Mouse (Mus musculus) limb, embryonic 14.5 days (tissue): ENCODE measurements around the gene Mapk8ip2. TPM values are rescaled to one million over a fixed set of nuclear protein-coding genes. Genes with fewer than 3 reads are reported as not detected.

ENCODE experiments used
- ATAC-seq: fragments of 200-750 bp; cut with Nextera tagmentation; 2 replicates; pipeline ENCODE4 v1.8.0; 2017; ENCODE audit warnings: low read depth, moderate number of reproducible peaks, moderate TSS enrichment; ENCODE audit not compliant: low FRiP score
- DNase-seq: peaks from one replicate; pipeline ENCODE4 v3.0.0-alpha.2; 2015; ENCODE audit warnings: low spot score
- H3K27ac ChIP-seq: fragments of 300-500 bp; sonication (generic); replicated peaks from 2 replicates; pipeline ENCODE4 v1.5.1; 2014; ENCODE audit warnings: low read depth, mild to moderate bottlenecking, low read length, moderate library complexity, mixed read lengths
- H3K27me3 ChIP-seq: fragments of 300-500 bp; sonication (generic); 2 replicates; pipeline ENCODE4 v1.6.1; 2014; ENCODE audit warnings: low read length, mixed read lengths; ENCODE audit not compliant: control insufficient read depth, insufficient read depth
- H3K36me3 ChIP-seq: fragments of 300-500 bp; sonication (generic); 2 replicates; pipeline ENCODE4 v1.6.1; 2014; ENCODE audit warnings: mild to moderate bottlenecking, low read length, moderate library complexity, mixed read lengths; ENCODE audit not compliant: control insufficient read depth, insufficient read depth
- H3K4me1 ChIP-seq: fragments of 300-500 bp; sonication (generic); 2 replicates; pipeline ENCODE4 v1.6.1; 2014; ENCODE audit warnings: antibody characterized with exemption, low read length, mixed read lengths; ENCODE audit not compliant: control insufficient read depth, insufficient read depth
- H3K4me2 ChIP-seq: fragments of 300-500 bp; sonication (generic); replicated peaks from 2 replicates; pipeline ENCODE4 v1.6.1; 2014; ENCODE audit warnings: low read depth, mild to moderate bottlenecking, low read length, moderate library complexity; ENCODE audit not compliant: severe bottlenecking
- H3K4me3 ChIP-seq: fragments of 300-500 bp; sonication (generic); replicated peaks from 2 replicates; pipeline ENCODE4 v1.5.1; 2014; ENCODE audit warnings: low read length
- H3K9ac ChIP-seq: fragments of 300-500 bp; sonication (generic); 2 replicates; pipeline ENCODE4 v1.6.1; 2014; ENCODE audit warnings: mild to moderate bottlenecking, low read depth, low read length, moderate library complexity; ENCODE audit not compliant: severe bottlenecking
- H3K9me3 ChIP-seq: fragments of 300-500 bp; sonication (generic); 2 replicates; pipeline ENCODE4 v1.6.1; 2016; ENCODE audit warnings: low read length; ENCODE audit not compliant: control insufficient read depth
- POLR2A ChIP-seq: fragments of 200-500 bp; IDR thresholded peaks from 2 replicates; pipeline ENCODE4 v1.8.0; 2012; ENCODE audit warnings: inconsistent platforms, mild to moderate bottlenecking, moderate library complexity, borderline replicate concordance; ENCODE audit not compliant: insufficient read depth, insufficient read length; ENCODE audit errors: extremely low read depth
- WGBS: fragments of 180-500 bp; shearing (Covaris S2); extraction: QIAGEN DNeasy Blood & Tissue Kit; methylation state at CpG from one replicate; pipeline ENCODE4 v1.1.7; 2014; 5-methylcytosine and 5-hydroxymethylcytosine counted together
- polyA plus RNA-seq, 2 experiments: library from polyadenylated mRNA; depleted of rRNA in 1 of 2; stranded (reverse) in 1 of 2; unstranded in 1 of 2; fragments of >200 nt; fragmentation: Nextera tagmentation in 1 of 2; extraction: Ambion mirVana in 1 of 2; gene quantifications; 2 replicates each; pipeline versions ENCODE4 v1.2.1 to v1.2.3; 2012 to 2014

Mapk8ip2 gene
- polyA plus RNA-seq, 2 experiments, result 0.99 to 2.5 TPM

GRCm38 (mm10) chr15:89475293-89475600, 21.5 kb downstream of the Mapk8ip2 start:
- H3K27me3 ChIP-seq, result no peaks in the 10 kb centered on the region
- peak overlapping the region; percentile 64; the same call in 1 of the 2 replicates for H3K9ac ChIP-seq
- H3K27ac ChIP-seq, result no peak overlapping the region
- no peaks in the 10 kb centered on the region for H3K9me3 ChIP-seq
- ATAC-seq, result no peak
- peak overlapping the region; percentile 46 for H3K4me3 ChIP-seq
- DNase-seq, result no peak
- H3K4me1 ChIP-seq, result peaks cover 7% of the 10 kb centered on the region; the same call in 1 of the 2 replicates
- H3K4me2 ChIP-seq, result peak overlapping the region; percentile 93
- WGBS, result 90% methylated on average over 7 of the region's 7 CpGs
- no peaks in the 10 kb centered on the region for H3K36me3 ChIP-seq
- TF ChIP-seq POLR2A, result no peak

- Histone ChIP-seq H3K4me1 (peaks cover 7% of the 10 kb centered on the region; the same call in 1 of the 2 replicates), H3K4me3 (peak overlapping the region; percentile 46), H3K4me2 (peak overlapping the region; percentile 93), H3K36me3 (no peaks in the 10 kb centered on the region), H3K9me3 (no peaks in the 10 kb centered on the region), H3K27ac (peak overlapping the region; percentile 1; the same call in 1 of the 2 replicates), H3K27me3 (no peaks in the 10 kb centered on the region), H3K9ac (peak overlapping the region; percentile 64)
- ATAC-seq (peak; percentile 98), DNase-seq (peak; percentile 93)
- peak; percentile 49; the same call in 1 of the 2 replicates for TF ChIP-seq POLR2A
- 11% methylated on average over 35 of the region's 44 CpGs for WGBS
Measured at GRCm38 (mm10) chr15:89475611-89476474, 22.1 kb downstream of the Mapk8ip2 start.

DNA sequence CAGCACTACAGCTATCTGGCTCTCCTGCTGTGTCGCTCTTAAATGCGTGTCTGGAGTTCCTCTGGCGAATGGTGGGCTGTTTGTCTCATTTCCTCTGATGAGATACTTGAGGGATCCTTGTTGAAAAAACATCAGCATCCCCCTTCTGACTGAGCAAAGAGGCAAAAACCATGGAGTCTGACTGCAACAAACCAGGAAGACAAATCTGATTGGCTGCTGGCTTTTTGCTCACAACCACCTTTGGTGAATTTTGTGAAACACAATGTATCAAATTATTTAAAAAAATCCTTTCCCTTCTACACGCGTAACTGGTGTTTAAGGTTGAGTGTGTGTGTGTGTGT, 22.7 kb downstream of the Mapk8ip2 start:
- WGBS, result 7% methylated on average over 5 of the region's 5 CpGs
- H3K9ac ChIP-seq, result peak overlapping the region; percentile 64
- peak overlapping the region; percentile 93 for H3K4me2 ChIP-seq
- H3K27me3 ChIP-seq, result no peaks in the 10 kb centered on the region
- 0 out of 2 replicates have a peak overlapping the region, but pooled peaks have one; percentile 1 for H3K27ac ChIP-seq
- no peak for TF ChIP-seq POLR2A
- ATAC-seq, result no peak
- no peaks in the 10 kb centered on the region for H3K36me3 ChIP-seq
- peak overlapping the region; percentile 46 for H3K4me3 ChIP-seq
- H3K4me1 ChIP-seq, result peaks cover 7% of the 10 kb centered on the region; the same call in 1 of the 2 replicates
- DNase-seq, result no peak
- no peaks in the 10 kb centered on the region for H3K9me3 ChIP-seq

- DNase-seq, result no peak
- no peaks in the 10 kb centered on the region for H3K9me3 ChIP-seq
- peak within 1 kb of the TSS; percentile 93 for H3K4me2 ChIP-seq
- ATAC-seq, result no peak
- 31% methylated on average over 9 of the region's 9 CpGs for WGBS
- no peak for TF ChIP-seq POLR2A
- H3K36me3 ChIP-seq, result no peaks in the 10 kb centered on the region
- H3K27me3 ChIP-seq, result no peaks in the 10 kb centered on the region
- peak within 1 kb of the TSS; percentile 64 for H3K9ac ChIP-seq
- H3K27ac ChIP-seq, result 0 out of 2 replicates have a peak within 1 kb of the TSS, but pooled peaks have one; percentile 1
- peaks cover 7% of the 10 kb centered on the region; the same call in 1 of the 2 replicates for H3K4me1 ChIP-seq
- peak within 1 kb of the TSS; percentile 46 for H3K4me3 ChIP-seq
Measured at GRCm38 (mm10) chr15:89477091-89477491, 23.4 kb downstream of the Mapk8ip2 start, which contains the start of gene Arsa. Gene Arsa (minus strand): TSS chr15:89477425.

DNA sequence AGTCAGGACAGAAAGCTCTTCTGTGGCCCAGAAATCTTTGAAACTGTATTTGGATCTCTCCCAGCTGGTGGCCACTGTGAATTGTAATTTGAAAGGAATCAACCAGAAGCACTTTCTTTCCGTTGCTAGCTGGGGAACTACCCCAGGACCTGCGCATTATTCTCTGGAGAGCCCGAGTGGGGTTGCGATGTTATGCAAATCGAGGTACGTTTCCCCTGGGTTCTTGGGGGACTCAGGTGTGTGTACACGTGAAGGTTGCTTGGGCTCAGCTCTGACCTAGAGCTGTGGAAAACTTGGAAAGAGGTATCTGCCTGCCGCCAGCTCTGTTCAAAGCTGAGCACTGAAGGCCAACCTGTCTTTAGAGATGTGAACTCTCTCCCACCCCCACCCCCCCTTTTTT, 24.1 kb downstream of the Mapk8ip2 start:
- Histone ChIP-seq H3K9me3 (no peaks in the 10 kb centered on the region), H3K4me1 (peaks cover 7% of the 10 kb centered on the region; the same call in 1 of the 2 replicates), H3K4me2 (no peak overlapping the region), H3K27me3 (no peaks in the 10 kb centered on the region), H3K9ac (no peak overlapping the region), H3K36me3 (no peaks in the 10 kb centered on the region), H3K4me3 (no peak overlapping the region), H3K27ac (no peak overlapping the region)
- 57% methylated on average over 8 of the region's 8 CpGs for WGBS
- ATAC-seq (no peak), DNase-seq (no peak)
- no peak for TF ChIP-seq POLR2A
